Mouse (Mus musculus): ENCODE measurements around the gene Cnih1. TPM values are rescaled to one million over a fixed set of nuclear protein-coding genes. Genes with fewer than 3 reads are reported as not detected.
"Not testable (repeated sequence)": the region's sequence is repeated elsewhere in the genome, so short reads cannot be mapped to it uniquely, and the experiment has no call there.

Cnih1 gene
- polyA plus RNA-seq, 1 experiment from 2014 or later, result 222 TPM

- H3K4me3 ChIP-seq, result no peak overlapping the region
- no peaks in the 10 kb centered on the region for H3K27me3 ChIP-seq (ENCODE audit: low read depth, poor library complexity, severe bottlenecking)
- no peak overlapping the region for H3K27ac ChIP-seq (replicated peaks)
- H3K9me3 ChIP-seq (replicated peaks), result no peaks in the 10 kb centered on the region
- 97% methylated on average over 2 of the region's 2 CpGs for WGBS
- H3K36me3 ChIP-seq, result no peaks in the 10 kb centered on the region
- DNase-seq (ENCODE audit: low spot score), result no peak
- H3K4me1 ChIP-seq, result no peaks in the 10 kb centered on the region
These were observed 45.5 kb downstream of the Cnih1 start for GRCm38 (mm10) chr14:46742674-46743073.

DNA sequence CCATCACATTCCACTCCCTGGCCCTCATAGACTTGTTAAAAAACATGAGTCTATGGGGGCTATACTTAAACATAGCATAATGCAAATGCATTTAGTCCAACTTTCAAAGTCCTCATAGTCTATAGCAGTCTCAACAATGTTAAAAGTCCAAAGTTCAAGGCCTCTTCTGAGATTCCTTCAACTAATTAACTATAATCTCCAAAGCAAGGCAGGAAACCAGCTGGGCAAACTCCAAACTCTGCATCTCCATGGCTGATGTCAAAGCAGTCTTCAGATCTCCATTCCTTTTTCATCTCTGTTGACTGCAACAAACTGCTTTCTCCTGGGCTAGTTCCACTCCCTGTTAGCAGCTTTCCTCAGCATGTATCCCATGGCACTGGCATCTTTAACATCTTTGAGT, 50.9 kb downstream of the Cnih1 start:
- not testable (repeated sequence) for H3K4me3 ChIP-seq; H3K27me3 ChIP-seq (ENCODE audit: low read depth, poor library complexity, severe bottlenecking); H3K36me3 ChIP-seq; H3K9me3 ChIP-seq (replicated peaks); H3K4me1 ChIP-seq; DNase-seq (ENCODE audit: low spot score); H3K27ac ChIP-seq (replicated peaks)

- no peaks in the 10 kb centered on the region for H3K4me1 ChIP-seq
- no peaks in the 10 kb centered on the region for H3K36me3 ChIP-seq
- WGBS, result 90% methylated on average over 4 of the region's 4 CpGs
- no peak overlapping the region for H3K4me3 ChIP-seq
- no peak for DNase-seq (ENCODE audit: low spot score)
- H3K9me3 ChIP-seq (replicated peaks), result no peaks in the 10 kb centered on the region
- H3K27me3 ChIP-seq (ENCODE audit: low read depth, poor library complexity, severe bottlenecking), result no peaks in the 10 kb centered on the region
- no peak overlapping the region for H3K27ac ChIP-seq (replicated peaks)
These were observed 51.8 kb downstream of the Cnih1 start for GRCm38 (mm10) chr14:46736366-46736765.

DNA sequence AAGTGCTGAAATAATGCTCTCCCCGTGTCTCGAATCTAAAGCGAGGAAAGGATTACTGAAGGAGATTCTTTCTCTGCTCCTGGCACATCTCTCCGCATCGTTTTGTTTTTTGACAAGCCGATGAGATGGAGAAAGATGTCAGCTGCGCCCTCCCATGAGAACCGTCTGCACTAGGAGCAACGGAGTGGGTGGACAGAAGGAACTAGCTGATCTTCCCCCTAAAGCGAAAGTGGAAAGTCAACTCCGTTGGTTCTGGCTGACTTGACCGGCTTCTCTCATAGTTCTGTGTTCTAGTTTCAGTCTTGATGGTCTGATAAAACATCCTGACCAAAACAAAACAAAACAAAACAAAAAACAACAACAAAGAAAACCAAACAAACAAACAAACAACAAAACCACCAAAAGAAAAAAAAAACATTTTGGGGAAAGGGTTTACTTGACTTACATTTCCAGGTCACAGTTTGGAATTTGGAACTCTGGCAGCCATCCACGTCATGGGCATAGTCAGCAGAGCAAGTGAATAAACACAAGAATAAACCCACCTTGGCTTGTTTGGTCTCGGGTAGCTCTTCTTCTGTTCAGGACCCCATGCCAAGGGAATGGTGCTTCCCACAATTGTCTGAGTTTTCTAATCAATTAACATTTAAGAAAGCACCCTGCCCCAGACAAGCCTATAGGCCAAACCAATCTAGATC, 53.3 kb downstream of the Cnih1 start:
- H3K4me3 ChIP-seq, result no peak overlapping the region
- 90% methylated on average over 14 of the region's 14 CpGs for WGBS
- H3K27me3 ChIP-seq (ENCODE audit: low read depth, poor library complexity, severe bottlenecking), result no peaks in the 10 kb centered on the region
- H3K4me1 ChIP-seq, result no peaks in the 10 kb centered on the region
- no peak for DNase-seq (ENCODE audit: low spot score)
- no peaks in the 10 kb centered on the region for H3K36me3 ChIP-seq
- H3K9me3 ChIP-seq (replicated peaks), result no peaks in the 10 kb centered on the region
- H3K27ac ChIP-seq (replicated peaks), result no peak overlapping the region

DNA sequence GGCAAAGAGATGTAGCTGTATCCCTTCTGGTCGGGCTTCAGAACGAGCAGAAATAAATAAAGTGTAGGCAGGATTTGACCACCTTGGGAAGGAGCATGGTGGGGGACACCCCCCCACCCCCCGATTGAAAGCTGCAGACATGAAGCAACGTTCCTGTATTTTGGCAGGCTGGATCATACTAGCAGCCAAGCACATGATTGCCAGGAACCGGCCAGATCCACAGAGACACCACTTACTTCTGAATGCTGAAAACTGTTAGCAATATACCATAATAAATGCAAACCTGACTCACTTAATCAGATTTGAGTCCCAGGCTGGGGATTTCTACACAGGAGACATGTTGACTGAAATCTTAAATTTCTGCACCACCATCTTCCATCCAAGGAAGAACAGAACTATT, 53.9 kb downstream of the Cnih1 start:
- Histone ChIP-seq H3K27ac (replicated peaks) (no peak overlapping the region), H3K36me3 (no peaks in the 10 kb centered on the region), H3K4me3 (no peak overlapping the region), H3K27me3 (ENCODE audit: low read depth, poor library complexity, severe bottlenecking) (no peaks in the 10 kb centered on the region), H3K9me3 (replicated peaks) (no peaks in the 10 kb centered on the region), H3K4me1 (no peaks in the 10 kb centered on the region)
- 90% methylated on average over 5 of the region's 5 CpGs for WGBS
- DNase-seq (ENCODE audit: low spot score), result no peak

DNA sequence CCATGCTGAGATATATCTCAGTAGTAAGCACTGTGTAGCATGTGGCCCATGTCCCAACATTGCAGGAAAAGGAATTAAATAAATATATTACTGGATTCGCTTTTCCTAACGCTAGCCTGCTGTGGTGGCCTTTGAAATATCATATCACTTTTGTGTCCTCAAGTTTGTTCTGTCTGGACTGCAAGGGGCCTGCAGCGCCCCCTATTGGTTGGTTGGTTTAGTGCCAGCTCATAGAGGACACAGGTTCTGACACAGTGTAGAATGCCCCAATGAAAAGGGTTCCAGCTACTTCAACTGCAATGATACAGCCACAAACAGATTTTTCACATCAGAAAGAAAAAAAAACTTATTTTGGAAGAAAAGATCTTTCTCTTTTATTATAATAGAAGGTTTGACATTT, 62.5 kb downstream of the Cnih1 start:
- WGBS, result 57% methylated on average over 3 of the region's 3 CpGs
- DNase-seq (ENCODE audit: low spot score), result peak; percentile 26
- Histone ChIP-seq H3K36me3 (no peaks in the 10 kb centered on the region), H3K27me3 (ENCODE audit: low read depth, poor library complexity, severe bottlenecking) (0 out of 2 replicates have a peak, but pooled peaks cover 4% of the 10 kb centered on the region), H3K4me3 (no peak overlapping the region), H3K9me3 (replicated peaks) (no peaks in the 10 kb centered on the region), H3K27ac (replicated peaks) (no peak overlapping the region), H3K4me1 (no peaks in the 10 kb centered on the region)

Other genes starting within 250 kb of the Cnih1 start
- gene Cdkn3, start 27.9 kb downstream of the Cnih1 start, polyA plus RNA-seq (2016; fragmentation: Nextera tagmentation; extraction: Ambion mirVana), result 51.4 and 56.5 TPM in 2 replicates
- 97.0 and 101 TPM in 2 replicates for gene Gmfb, start 33.8 kb upstream of the Cnih1 start, polyA plus RNA-seq (2016; fragmentation: Nextera tagmentation; extraction: Ambion mirVana)
- gene Cgrrf1, start 43.7 kb upstream of the Cnih1 start, polyA plus RNA-seq (2016; fragmentation: Nextera tagmentation; extraction: Ambion mirVana), result 36.4 and 37.6 TPM in 2 replicates
- gene Samd4, start 94.4 kb upstream of the Cnih1 start, polyA plus RNA-seq (2016; fragmentation: Nextera tagmentation; extraction: Ambion mirVana), result 3.3 and 3.8 TPM in 2 replicates